Mouse (Mus musculus) limb, embryonic 12.5 days (tissue): ENCODE results near the gene Fahd1. TPM values are rescaled to one million over a fixed set of nuclear protein-coding genes. Genes with fewer than 3 reads are reported as not detected.

Source experiments
- ATAC-seq: fragments of 200-750 bp; cut with Nextera tagmentation; 2 replicates; pipeline ENCODE4 v1.8.0; 2017; ENCODE audit warnings: low read depth, moderate TSS enrichment; ENCODE audit not compliant: insufficient number of reproducible peaks, insufficient read depth, low FRiP score, low TSS enrichment
- H3K27ac ChIP-seq: fragments of 300-500 bp; sonication (generic); 2 replicates; pipeline ENCODE4 v1.5.1; 2016; ENCODE audit warnings: mild to moderate bottlenecking, moderate library complexity
- H3K27me3 ChIP-seq: fragments of 300-500 bp; sonication (generic); 2 replicates; pipeline ENCODE4 v1.6.1; 2016; ENCODE audit warnings: mild to moderate bottlenecking, moderate library complexity
- H3K36me3 ChIP-seq: fragments of 300-500 bp; sonication (generic); 2 replicates; pipeline ENCODE4 v1.6.1; 2016; ENCODE audit warnings: mild to moderate bottlenecking, moderate library complexity
- H3K4me1 ChIP-seq: fragments of 300-500 bp; sonication (generic); replicated peaks from 2 replicates; pipeline ENCODE4 v1.6.1; 2016
- H3K4me2 ChIP-seq: fragments of 300-500 bp; sonication (generic); 2 replicates; pipeline ENCODE4 v1.6.1; 2016; ENCODE audit warnings: mild to moderate bottlenecking, moderate library complexity
- H3K4me3 ChIP-seq: fragments of 300-500 bp; sonication (generic); replicated peaks from 2 replicates; pipeline ENCODE4 v1.5.1; 2016; ENCODE audit warnings: mild to moderate bottlenecking
- H3K9ac ChIP-seq: fragments of 300-500 bp; sonication (generic); replicated peaks from 2 replicates; pipeline ENCODE4 v1.6.1; 2016; ENCODE audit warnings: mild to moderate bottlenecking, moderate library complexity
- H3K9me3 ChIP-seq: fragments of 300-500 bp; sonication (generic); 2 replicates; pipeline ENCODE4 v1.6.1; 2016; ENCODE audit warnings: mild to moderate bottlenecking, moderate library complexity
- WGBS: fragments of 180-500 bp; shearing (Covaris S2); methylation state at CpG from one replicate; pipeline ENCODE4 v1.1.7; 2016; 5-methylcytosine and 5-hydroxymethylcytosine counted together
- polyA plus RNA-seq: library from polyadenylated mRNA; unstranded; fragments of >200 nt; fragmentation: Nextera tagmentation; extraction: Ambion mirVana; gene quantifications from 2 replicates; pipeline ENCODE4 v1.2.1, GENCODE M21; 2016

The Fahd1 gene
- polyA plus RNA-seq, 1 experiment from 2014 or later: 18.6 TPM

DNA sequence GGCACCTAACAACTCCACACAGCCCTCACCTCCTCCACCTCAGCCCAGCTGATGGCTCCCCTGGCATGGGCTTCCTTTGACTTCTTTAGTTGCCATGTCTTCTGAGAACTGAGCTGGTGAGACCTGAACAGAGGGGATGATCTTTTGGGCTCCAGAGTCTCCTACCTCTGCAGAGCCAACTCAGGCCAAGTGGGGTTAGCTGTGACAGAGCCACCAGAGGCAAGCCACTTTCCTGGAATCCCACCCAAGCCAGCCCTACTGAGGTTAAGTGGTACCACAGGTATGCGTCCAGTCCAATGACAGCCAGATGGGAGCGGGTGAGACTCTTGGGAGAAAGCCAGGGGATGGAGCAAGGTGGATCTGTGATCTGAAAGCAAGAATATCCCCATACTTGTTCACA, 43.1 kb upstream of the Fahd1 start:
- 92% methylated on average over 2 of the region's 2 CpGs for WGBS
- Histone ChIP-seq H3K4me2 (no peak overlapping the region), H3K9ac (0 out of 2 replicates have a peak overlapping the region, but pooled peaks have one; percentile 0), H3K27me3 (no peaks in the 10 kb centered on the region), H3K9me3 (no peaks in the 10 kb centered on the region), H3K4me1 (peaks cover 41% of the 10 kb centered on the region), H3K27ac (no peak overlapping the region), H3K4me3 (peak overlapping the region; percentile 11; the same call in 1 of the 2 replicates), H3K36me3 (peaks cover 60% of the 10 kb centered on the region)
- ATAC-seq: no peak

DNA sequence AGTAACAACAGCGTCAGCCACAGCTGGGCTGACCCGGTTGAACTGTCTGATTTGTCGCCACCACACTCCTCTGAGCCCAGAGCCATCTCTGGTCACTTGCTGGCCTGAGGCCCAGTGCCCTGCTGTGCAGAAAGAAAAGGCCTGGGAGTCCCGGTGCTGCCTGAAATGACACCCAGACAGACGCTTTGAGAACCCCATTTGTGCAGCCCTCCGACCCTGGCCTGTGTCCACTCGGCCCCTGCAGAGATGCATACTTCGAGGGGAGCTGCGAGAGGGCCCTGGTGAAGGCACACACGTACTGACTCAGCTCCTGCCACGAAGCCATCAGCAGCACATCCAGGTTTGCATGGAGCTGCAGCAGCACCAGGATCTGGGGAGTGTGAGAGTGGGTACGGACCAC, 42.6 kb upstream of the Fahd1 start:
- Histone ChIP-seq H3K36me3 (peaks cover 55% of the 10 kb centered on the region), H3K9ac (no peak overlapping the region), H3K27me3 (no peaks in the 10 kb centered on the region), H3K4me2 (no peak overlapping the region), H3K27ac (no peak overlapping the region), H3K9me3 (no peaks in the 10 kb centered on the region), H3K4me1 (peaks cover 43% of the 10 kb centered on the region), H3K4me3 (no peak overlapping the region)
- 91% methylated on average over 12 of the region's 12 CpGs for WGBS
- no peak for ATAC-seq

DNA sequence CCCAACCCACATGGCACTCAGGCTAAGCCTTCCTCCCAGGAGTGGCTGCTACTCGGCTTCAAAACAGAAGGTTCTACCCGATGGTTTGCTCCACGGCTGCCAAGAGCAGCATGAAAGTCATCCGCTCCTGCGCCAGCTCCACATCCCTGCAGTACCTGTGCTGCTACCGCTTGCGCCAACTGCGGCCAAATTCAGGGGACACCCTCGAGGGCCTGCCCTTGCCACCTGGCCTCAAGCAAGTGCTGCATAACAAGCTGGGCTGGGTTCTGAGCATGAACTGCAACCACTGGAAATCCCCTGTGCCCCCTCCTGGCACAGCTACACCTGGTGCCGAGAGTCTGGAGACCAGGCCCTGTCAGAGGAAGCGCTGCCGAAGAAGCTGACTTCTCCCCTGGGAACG, 41.2 kb upstream of the Fahd1 start:
- H3K36me3 ChIP-seq: peaks cover 45% of the 10 kb centered on the region

DNA sequence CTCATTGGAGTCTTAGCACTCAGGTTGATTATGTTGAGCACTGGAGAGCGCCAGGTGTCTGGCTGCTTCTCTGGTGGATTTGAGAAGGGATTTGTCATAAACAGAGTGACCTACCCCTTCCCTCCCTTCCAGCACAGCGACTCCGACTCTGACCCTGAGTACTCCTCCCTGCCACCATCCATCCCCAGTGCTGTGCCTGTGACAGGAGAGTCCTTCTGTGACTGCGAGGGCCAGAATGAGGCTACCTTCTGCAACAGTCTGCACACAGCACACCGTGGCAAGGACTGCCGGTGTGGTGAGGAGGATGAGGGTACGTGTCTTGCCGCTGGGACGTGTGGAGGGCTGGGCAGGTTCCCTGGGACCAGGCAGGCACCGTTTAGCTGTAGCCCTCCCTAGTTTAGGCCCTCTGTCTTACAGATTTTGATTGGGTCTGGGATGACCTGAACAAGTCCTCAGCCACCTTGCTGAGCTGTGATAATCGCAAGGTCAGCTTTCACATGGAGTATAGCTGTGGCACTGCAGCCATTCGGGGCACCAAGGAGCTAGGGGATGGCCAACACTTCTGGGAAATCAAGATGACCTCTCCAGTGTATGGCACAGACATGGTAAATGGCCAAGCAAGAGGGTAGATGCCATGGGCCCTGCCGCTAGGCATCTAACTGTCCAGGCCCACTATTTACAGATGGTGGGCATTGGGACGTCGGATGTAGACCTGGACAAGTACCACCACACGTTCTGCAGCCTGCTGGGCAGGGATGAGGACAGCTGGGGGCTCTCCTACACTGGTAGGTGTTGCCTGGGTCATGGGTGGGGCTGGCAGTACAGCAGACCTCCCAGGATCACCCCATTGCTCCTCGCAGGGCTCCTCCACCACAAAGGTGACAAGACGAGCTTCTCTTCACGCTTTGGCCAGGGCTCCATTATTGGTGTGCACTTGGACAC, 40.3 kb upstream of the Fahd1 start:
- Histone ChIP-seq H3K9me3 (no peaks in the 10 kb centered on the region), H3K27me3 (no peaks in the 10 kb centered on the region), H3K36me3 (peaks cover 45% of the 10 kb centered on the region), H3K27ac (no peak overlapping the region), H3K9ac (no peak overlapping the region), H3K4me3 (no peak overlapping the region), H3K4me2 (no peak overlapping the region), H3K4me1 (peaks cover 32% of the 10 kb centered on the region)
- WGBS: 87% methylated on average over 19 of the region's 19 CpGs
- ATAC-seq: no peak

More for the DNA sequence above, 41.2 kb upstream of the Fahd1 start:
- Histone ChIP-seq H3K27me3 (no peaks in the 10 kb centered on the region), H3K27ac (no peak overlapping the region), H3K4me1 (peaks cover 37% of the 10 kb centered on the region), H3K9me3 (no peaks in the 10 kb centered on the region), H3K4me2 (no peak overlapping the region), H3K4me3 (no peak overlapping the region), H3K9ac (no peak overlapping the region)
- ATAC-seq: no peak
- WGBS: 90% methylated on average over 13 of the region's 13 CpGs

DNA sequence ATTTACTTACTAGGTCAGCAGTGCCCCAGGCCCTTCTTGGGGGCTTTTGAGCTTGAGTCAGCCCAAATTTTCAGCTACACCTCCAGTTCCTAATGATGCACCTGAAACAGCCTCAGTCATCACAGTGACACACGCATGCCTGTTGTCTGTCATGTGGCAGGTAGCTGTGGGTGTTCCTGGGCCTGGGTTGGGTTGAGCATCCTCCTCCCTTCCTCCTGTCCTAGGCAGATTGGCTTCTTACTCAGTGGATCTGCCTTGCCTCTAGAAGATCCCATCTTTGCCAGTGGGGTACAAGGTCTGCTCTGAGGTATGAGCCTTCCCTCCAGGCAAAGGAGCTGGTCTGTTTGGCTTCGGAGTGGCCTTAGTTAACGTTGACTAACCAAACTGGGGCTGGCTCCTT, 38.7 kb upstream of the Fahd1 start:
- Histone ChIP-seq H3K4me3 (no peak overlapping the region), H3K27ac (no peak overlapping the region), H3K4me2 (no peak overlapping the region), H3K27me3 (no peaks in the 10 kb centered on the region), H3K36me3 (peaks cover 49% of the 10 kb centered on the region), H3K9ac (no peak overlapping the region), H3K4me1 (peaks cover 28% of the 10 kb centered on the region), H3K9me3 (no peaks in the 10 kb centered on the region)
- no peak for ATAC-seq
- 91% methylated on average over 3 of the region's 3 CpGs for WGBS

DNA sequence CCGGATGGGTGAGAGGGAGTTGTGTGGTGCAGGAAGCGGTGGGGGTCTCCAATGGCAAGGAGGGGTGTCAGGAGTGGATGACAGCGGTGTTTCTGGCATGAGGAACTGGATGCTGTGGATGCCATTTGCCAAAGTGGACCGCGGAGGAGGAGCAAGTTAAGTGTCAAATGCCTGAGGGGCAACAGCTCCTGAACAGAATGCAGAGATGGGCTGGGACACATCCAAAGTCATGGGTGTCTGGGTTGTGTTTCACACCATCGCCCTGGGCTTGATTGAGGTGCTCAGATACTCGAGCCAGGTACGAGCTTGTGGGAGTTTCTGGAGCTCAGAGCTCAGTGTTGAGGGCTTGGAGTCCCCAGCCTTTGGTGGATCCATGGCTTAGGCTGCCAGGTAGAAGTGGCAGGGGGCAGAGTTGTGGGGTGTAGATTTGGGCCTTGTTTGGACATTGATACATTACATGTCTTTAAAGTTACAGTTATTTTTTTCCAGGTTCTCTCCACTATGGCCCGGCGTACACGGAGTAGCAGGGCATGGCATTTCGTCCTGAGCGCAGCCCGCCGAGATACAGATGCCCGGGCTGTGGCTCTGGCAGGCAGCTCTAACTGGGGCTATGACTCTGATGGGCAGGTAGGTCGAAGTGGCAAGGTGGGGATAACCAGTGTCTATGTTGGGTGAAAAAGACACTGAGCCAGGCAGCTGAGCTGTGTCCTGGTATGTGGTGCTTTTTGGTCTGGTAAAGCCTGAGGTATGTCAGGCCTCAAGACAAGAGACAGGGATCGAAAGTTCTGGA, 37.3 kb upstream of the Fahd1 start:
- Histone ChIP-seq H3K9ac (peak overlapping the region; percentile 81), H3K27me3 (no peaks in the 10 kb centered on the region), H3K9me3 (no peaks in the 10 kb centered on the region), H3K27ac (0 out of 2 replicates have a peak overlapping the region, but pooled peaks have one; percentile 59), H3K4me2 (peak overlapping the region; percentile 93), H3K4me1 (peaks cover 22% of the 10 kb centered on the region), H3K36me3 (peaks cover 49% of the 10 kb centered on the region), H3K4me3 (peak overlapping the region; percentile 88)
- WGBS: 65% methylated on average over 18 of the region's 18 CpGs
- no peak for ATAC-seq

DNA sequence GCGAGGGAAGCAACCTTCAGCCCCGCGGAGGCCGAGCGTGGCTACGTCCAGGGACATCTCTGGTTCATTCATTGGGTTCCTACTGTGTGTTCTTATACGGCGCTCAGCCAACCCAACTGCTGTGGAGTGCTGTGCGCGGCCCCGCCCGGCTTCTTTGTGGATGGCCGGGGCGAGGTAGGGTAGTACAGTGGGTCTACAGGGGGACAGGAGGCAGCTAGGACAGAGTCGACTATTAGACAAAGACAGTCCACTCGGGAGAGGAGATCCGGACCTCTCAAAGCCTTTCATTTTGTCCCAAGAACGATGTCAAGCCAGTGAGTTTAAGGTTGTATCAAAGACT, 36.7 kb upstream of the Fahd1 start:
- H3K4me1 ChIP-seq: peaks cover 22% of the 10 kb centered on the region
- peaks cover 45% of the 10 kb centered on the region for H3K36me3 ChIP-seq
- peak overlapping the region; percentile 59; the same call in 1 of the 2 replicates for H3K27ac ChIP-seq
- H3K27me3 ChIP-seq: no peaks in the 10 kb centered on the region
- peak overlapping the region; percentile 81 for H3K9ac ChIP-seq
- H3K4me2 ChIP-seq: peak overlapping the region; percentile 93
- peak overlapping the region; percentile 88 for H3K4me3 ChIP-seq
- 2% methylated on average over 18 of the region's 18 CpGs for WGBS
- ATAC-seq: peak; percentile 4; the same call in 1 of the 2 replicates
- H3K9me3 ChIP-seq: no peaks in the 10 kb centered on the region

DNA sequence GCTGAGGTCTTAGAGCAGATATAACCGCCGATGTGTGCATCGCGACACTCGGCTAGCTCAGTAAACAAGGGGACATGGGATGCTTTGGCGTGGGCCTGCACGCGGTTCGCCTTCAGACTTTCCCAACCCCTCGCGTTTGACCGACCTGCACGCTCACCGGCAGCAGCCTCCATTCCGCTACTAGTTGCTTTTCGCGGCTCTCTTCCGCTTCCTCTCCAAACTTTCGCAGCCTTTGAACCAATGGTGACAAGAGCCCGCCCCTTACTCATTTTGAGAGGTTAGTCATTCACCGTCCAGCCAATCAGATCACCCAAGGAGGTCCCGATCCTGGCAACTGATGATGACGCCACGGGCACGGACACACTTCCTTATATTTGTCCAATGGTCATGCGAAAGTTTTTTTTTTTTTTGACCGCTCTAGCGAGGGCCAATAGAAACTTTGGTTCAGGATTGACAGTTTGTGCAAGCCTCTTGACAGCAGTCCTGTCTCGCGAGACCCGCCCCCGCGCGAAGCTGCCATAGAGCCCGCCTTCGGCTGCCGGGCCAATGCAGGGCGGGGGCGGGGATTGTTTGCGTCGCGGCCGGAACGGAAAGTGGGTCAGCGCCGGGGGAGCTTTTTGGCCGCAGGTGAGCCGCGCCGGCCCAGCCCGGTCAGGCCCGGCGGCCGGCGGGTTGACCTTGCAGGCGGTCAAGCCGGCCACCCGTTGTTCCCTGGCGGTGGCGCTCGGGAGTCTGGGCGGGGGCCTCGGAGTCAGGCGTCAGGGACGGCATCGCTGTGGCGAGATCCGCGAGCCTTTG, 36.2 kb upstream of the Fahd1 start, which contains the start of the genes Nubp2 and Spsb3:
TSS of gene Nubp2 (minus strand) at position 216 of the 798 bp plus-strand sequence.
TSS of gene Spsb3 (plus strand) at position 510 of the 798 bp plus-strand sequence.
- ATAC-seq: peak; percentile 95
- peak within 1 kb of the TSS; percentile 81 for H3K9ac ChIP-seq
- peak within 1 kb of the TSS; percentile 93 for H3K4me2 ChIP-seq
- peaks cover 39% of the 10 kb centered on the region for H3K36me3 ChIP-seq
- H3K27me3 ChIP-seq: no peaks in the 10 kb centered on the region
- no peaks in the 10 kb centered on the region for H3K9me3 ChIP-seq
- peak within 1 kb of the TSS; percentile 59; the same call in 1 of the 2 replicates for H3K27ac ChIP-seq
- WGBS: under 1% methylated on average over 69 of the region's 69 CpGs
- H3K4me1 ChIP-seq: peaks cover 22% of the 10 kb centered on the region
- peak within 1 kb of the TSS; percentile 88 for H3K4me3 ChIP-seq

DNA sequence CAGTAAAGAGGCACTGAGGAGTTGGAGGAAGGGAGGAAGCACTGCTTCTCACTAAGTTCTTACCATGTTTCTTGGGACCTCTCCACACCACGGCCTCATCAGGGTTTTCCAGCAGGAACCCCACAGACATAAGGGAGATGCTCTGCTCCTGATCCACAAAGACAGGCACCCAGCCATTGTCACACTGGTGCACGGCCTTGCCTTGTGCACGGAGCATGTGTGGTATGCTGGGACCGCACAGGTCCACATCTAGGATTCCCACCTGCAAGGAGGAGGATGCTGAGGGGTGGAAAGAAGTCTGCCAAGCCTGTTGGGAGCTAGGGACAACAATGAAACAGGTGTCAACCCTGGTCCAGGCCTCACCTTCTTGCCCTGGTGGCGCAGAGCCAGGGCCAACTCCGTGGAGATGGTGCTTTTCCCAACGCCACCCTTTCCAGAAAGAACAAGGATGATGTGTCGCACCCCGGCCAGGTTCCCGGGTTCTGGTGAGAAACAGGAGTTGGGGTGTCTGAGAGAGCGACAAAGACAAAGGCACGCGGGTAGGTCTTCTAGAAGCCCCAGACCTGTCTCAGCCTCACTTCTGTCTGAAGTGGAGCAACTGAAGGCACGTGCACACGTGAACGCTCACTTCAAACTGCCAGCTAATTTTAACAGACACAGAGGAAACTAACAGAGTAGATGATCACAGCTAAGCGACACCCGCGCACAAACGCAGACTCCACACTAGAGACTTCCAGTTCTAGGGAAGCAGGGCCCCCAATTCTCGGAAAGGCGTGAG, 35.4 kb upstream of the Fahd1 start:
- Histone ChIP-seq H3K27me3 (no peaks in the 10 kb centered on the region), H3K27ac (no peak overlapping the region), H3K36me3 (peaks cover 31% of the 10 kb centered on the region), H3K9ac (peak overlapping the region; percentile 63), H3K4me2 (peak overlapping the region; percentile 93), H3K4me1 (peaks cover 22% of the 10 kb centered on the region), H3K4me3 (peak overlapping the region; percentile 88), H3K9me3 (no peaks in the 10 kb centered on the region)
- ATAC-seq: no peak
- WGBS: 25% methylated on average over 22 of the region's 22 CpGs

DNA sequence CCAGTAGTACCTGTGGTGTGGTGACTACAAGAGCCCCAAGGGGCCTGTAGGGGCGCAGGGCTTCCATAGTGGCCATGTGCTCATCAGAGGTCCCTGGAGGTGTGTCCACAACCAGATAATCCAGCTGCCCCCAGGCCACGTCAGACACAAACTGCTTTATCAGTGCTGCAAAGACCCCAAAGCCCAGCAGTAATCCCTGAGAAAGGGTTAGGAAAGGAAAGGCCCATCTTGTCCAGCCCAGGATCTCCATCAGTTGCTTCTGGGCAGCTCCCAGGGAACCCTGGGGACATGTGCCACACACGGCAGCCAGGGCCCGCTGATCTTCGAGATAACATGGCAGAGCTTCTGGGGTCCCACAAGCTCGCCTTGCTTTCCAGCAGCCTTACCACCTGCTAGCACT, 34.2 kb upstream of the Fahd1 start:
- H3K27ac ChIP-seq: no peak overlapping the region
- no peak overlapping the region for H3K4me2 ChIP-seq
- ATAC-seq: no peak

More for the DNA sequence above, 34.2 kb upstream of the Fahd1 start:
- peaks cover 25% of the 10 kb centered on the region for H3K36me3 ChIP-seq
- H3K27me3 ChIP-seq: no peaks in the 10 kb centered on the region
- no peak overlapping the region for H3K4me3 ChIP-seq
- H3K9me3 ChIP-seq: no peaks in the 10 kb centered on the region
- WGBS: 92% methylated on average over 6 of the region's 6 CpGs
- no peak overlapping the region for H3K9ac ChIP-seq
- H3K4me1 ChIP-seq: peaks cover 22% of the 10 kb centered on the region
